Mouse (Mus musculus) liver, embryonic 11.5 days (tissue): ENCODE data around the gene Galnt4. TPM values are rescaled to one million over a fixed set of nuclear protein-coding genes. Genes with fewer than 3 reads are reported as not detected.

ENCODE experiments used
- ATAC-seq: fragments of 200-750 bp; cut with Nextera tagmentation; replicated peaks from 2 replicates; pipeline ENCODE4 v1.8.0; 2017; ENCODE audit warnings: moderate number of reproducible peaks, mild to moderate bottlenecking, moderate TSS enrichment, moderate library complexity; ENCODE audit not compliant: low FRiP score
- DNase-seq: peaks from one replicate; pipeline ENCODE4 v3.0.0-alpha.2; 2017; ENCODE audit warnings: low spot score
- H3K27ac ChIP-seq: fragments of 300-500 bp; sonication (generic); 2 replicates; pipeline ENCODE4 v1.5.1; 2014; ENCODE audit warnings: mild to moderate bottlenecking, low read depth, low read length, control low read depth
- H3K27me3 ChIP-seq: fragments of 300-500 bp; sonication (generic); replicated peaks from 2 replicates; pipeline ENCODE4 v1.6.1; 2014; ENCODE audit warnings: low read length, mixed read lengths; ENCODE audit not compliant: control insufficient read depth, insufficient read depth
- H3K36me3 ChIP-seq: fragments of 300-500 bp; sonication (generic); 2 replicates; pipeline ENCODE4 v1.6.1; 2014; ENCODE audit warnings: mild to moderate bottlenecking, low read length, moderate library complexity, mixed read lengths; ENCODE audit not compliant: control insufficient read depth, insufficient read depth
- H3K4me1 ChIP-seq: fragments of 300-500 bp; sonication (generic); replicated peaks from 2 replicates; pipeline ENCODE4 v1.6.1; 2014; ENCODE audit warnings: low read length, mixed read lengths; ENCODE audit not compliant: control insufficient read depth, insufficient read depth
- H3K4me2 ChIP-seq: fragments of 300-500 bp; sonication (generic); 2 replicates; pipeline ENCODE4 v1.6.1; 2014; ENCODE audit warnings: mild to moderate bottlenecking, control low read depth, moderate library complexity
- H3K4me3 ChIP-seq: fragments of 300-500 bp; sonication (generic); 2 replicates; pipeline ENCODE4 v1.5.1; 2014; ENCODE audit warnings: low read depth, low read length, control low read depth
- H3K9ac ChIP-seq: fragments of 300-500 bp; sonication (generic); 2 replicates; pipeline ENCODE4 v1.6.1; 2014; ENCODE audit warnings: low read depth, low read length, control low read depth
- H3K9me3 ChIP-seq: fragments of 300-500 bp; sonication (generic); 2 replicates; pipeline ENCODE4 v1.6.1; 2016; ENCODE audit warnings: low read length, inconsistent platforms, mixed read lengths; ENCODE audit not compliant: control insufficient read depth
- WGBS: fragments of 180-500 bp; shearing (Covaris S2); extraction: QIAGEN DNeasy Blood & Tissue Kit; methylation state at CpG from one replicate; pipeline ENCODE4 v1.1.7; 2014; 5-methylcytosine and 5-hydroxymethylcytosine counted together
- polyA plus RNA-seq: library from polyadenylated mRNA; unstranded; fragments of >200 nt; fragmentation: Nextera tagmentation; extraction: Ambion mirVana; gene quantifications from 2 replicates; pipeline ENCODE4 v1.2.1, GENCODE M21; 2014

Gene Galnt4
- polyA plus RNA-seq, 1 experiment from 2014 or later = 7.0 TPM

DNA sequence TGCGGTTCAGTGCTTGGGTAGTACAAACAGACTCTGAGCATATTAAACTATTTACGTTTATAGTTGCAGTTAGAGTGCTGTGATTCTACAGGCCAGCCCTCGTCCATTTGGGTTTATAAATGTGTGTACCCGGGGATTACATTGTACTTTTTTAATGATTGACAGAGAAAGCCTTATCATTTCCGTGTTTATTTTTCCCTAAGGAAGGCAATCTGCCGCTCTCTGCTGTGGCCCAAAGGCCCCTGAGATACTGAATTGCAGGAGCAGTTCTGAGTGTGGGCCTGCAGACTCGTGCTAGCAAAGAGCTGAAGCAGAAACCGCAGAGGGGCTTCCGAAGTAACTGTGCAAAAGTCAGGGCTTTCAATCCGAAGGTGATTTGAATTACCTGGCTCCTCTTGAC lies 9.9 kb downstream of the Galnt4 start:
- H3K27me3 ChIP-seq = no peaks in the 10 kb centered on the region
- 68% methylated on average over 10 of the region's 10 CpGs for WGBS
- no peaks in the 10 kb centered on the region for H3K9me3 ChIP-seq
- ATAC-seq (no peak), DNase-seq (no peak)
- peaks cover 6% of the 10 kb centered on the region for H3K4me1 ChIP-seq
- no peaks in the 10 kb centered on the region for H3K36me3 ChIP-seq
- H3K4me2 ChIP-seq = no peak overlapping the region
- no peak overlapping the region for H3K9ac ChIP-seq
- no peak overlapping the region for H3K4me3 ChIP-seq
- H3K27ac ChIP-seq = no peak overlapping the region

DNA sequence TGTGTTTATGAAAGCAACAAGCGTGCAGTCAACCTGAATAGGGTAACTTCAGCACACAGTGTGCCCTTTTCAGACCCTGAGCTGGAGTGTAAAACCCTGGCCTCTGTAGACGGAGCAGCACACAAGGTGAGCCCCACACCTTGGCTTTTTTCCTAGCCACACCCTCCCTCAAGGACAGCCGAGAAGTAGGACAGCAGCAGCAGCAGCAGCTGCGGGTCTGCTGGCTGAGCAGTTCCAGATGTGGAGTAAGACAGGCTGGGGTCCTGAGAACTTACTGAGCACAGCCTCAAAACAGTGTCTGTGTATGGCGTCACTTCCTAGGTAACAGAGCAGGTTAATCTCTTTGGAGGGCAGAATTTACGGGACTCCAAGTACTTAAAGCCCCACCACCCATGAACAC lies 10.7 kb downstream of the Galnt4 start:
- no peak for ATAC-seq
- no peaks in the 10 kb centered on the region for H3K36me3 ChIP-seq
- no peak overlapping the region for H3K4me2 ChIP-seq
- DNase-seq = no peak
- WGBS = 71% methylated on average over 6 of the region's 6 CpGs
- no peaks in the 10 kb centered on the region for H3K27me3 ChIP-seq
- H3K4me1 ChIP-seq = peaks cover 6% of the 10 kb centered on the region
- no peaks in the 10 kb centered on the region for H3K9me3 ChIP-seq
- no peak overlapping the region for H3K9ac ChIP-seq
- no peak overlapping the region for H3K27ac ChIP-seq
- no peak overlapping the region for H3K4me3 ChIP-seq

DNA sequence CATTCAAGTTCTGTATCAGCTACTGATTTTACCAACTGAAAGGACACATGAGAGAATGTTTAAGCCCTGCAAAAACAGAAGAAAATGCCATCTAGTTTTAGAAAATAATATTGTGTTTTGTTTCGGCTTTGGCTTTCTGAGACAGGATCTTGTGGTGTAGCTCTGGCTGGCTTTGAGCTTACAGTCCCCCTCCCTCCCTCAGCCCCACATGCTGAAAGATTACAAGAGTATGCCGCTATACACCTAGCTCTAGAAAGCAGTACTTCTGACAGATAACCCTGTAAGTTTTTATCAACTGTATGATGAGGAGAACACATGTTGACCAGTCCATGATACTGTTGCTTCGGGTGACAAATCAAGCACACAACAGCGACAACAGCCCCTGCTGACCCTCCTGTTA lies 11.5 kb downstream of the Galnt4 start:
- H3K27me3 ChIP-seq = no peaks in the 10 kb centered on the region
- H3K4me2 ChIP-seq = no peak overlapping the region
- no peaks in the 10 kb centered on the region for H3K36me3 ChIP-seq
- no peaks in the 10 kb centered on the region for H3K9me3 ChIP-seq
- H3K4me3 ChIP-seq = no peak overlapping the region
- ATAC-seq (no peak), DNase-seq (no peak)
- H3K4me1 ChIP-seq = peaks cover 6% of the 10 kb centered on the region
- H3K27ac ChIP-seq = no peak overlapping the region
- no peak overlapping the region for H3K9ac ChIP-seq
- 80% methylated on average over 4 of the region's 4 CpGs for WGBS

DNA sequence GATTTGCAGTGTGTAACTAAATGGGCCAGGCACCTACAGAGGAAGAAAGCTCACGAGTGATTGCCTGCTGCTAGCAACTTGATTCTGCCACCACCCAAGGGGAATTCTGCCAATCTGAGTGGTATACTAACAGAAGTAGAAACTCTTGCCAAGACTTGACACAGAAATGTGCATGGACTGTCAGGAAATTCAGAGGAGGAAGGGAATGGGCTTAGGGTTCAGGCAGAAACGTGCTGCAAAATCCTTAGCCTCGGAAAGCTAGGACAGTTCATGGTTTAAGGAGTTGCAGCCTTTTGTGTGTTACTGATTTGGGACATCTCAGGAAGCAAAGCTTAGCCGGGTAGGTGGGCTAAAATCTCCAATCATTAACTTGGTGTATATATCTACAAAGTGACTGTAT lies 18.3 kb downstream of the Galnt4 start, which contains the start of gene Phxr2:
TSS of gene Phxr2 (minus strand) at position 101 of the 400 bp plus-strand sequence.
- no peak for DNase-seq
- no peaks in the 10 kb centered on the region for H3K9me3 ChIP-seq
- no peak within 1 kb of the TSS for H3K4me2 ChIP-seq
- no peak for ATAC-seq
- no peaks in the 10 kb centered on the region for H3K27me3 ChIP-seq
- no peak within 1 kb of the TSS for H3K9ac ChIP-seq
- H3K4me1 ChIP-seq = no peaks in the 10 kb centered on the region; the same call in 1 of the 2 replicates
- no peaks in the 10 kb centered on the region for H3K36me3 ChIP-seq
- H3K4me3 ChIP-seq = no peak within 1 kb of the TSS
- 85% methylated on average over 4 of the region's 4 CpGs for WGBS
- H3K27ac ChIP-seq = no peak within 1 kb of the TSS

DNA sequence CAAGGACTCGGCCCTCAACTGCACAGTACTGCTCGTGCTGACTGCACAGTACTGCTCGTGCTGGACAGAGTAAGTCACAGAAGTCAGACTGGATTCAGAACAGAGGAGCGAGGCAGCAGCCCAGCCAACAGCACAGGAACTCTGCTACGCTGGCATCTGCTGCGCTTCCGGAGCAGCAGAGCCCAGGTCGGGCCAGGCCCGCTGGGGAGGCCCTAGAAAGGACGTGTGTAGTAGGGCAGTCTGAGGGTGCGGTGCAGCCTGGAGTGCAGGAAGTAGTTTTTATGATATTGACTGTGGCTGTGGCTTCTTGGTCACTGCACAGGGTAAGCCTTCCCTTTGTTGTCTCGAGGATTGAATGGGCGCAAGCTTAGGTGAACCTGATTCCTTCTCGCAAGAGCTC lies 19.0 kb downstream of the Galnt4 start:
- Histone ChIP-seq H3K4me2 (no peak overlapping the region), H3K9ac (no peak overlapping the region), H3K27ac (no peak overlapping the region), H3K4me3 (no peak overlapping the region), H3K36me3 (no peaks in the 10 kb centered on the region), H3K4me1 (no peaks in the 10 kb centered on the region; the same call in 1 of the 2 replicates), H3K9me3 (no peaks in the 10 kb centered on the region), H3K27me3 (no peaks in the 10 kb centered on the region)
- 83% methylated on average over 14 of the region's 14 CpGs for WGBS
- ATAC-seq (no peak), DNase-seq (no peak)

DNA sequence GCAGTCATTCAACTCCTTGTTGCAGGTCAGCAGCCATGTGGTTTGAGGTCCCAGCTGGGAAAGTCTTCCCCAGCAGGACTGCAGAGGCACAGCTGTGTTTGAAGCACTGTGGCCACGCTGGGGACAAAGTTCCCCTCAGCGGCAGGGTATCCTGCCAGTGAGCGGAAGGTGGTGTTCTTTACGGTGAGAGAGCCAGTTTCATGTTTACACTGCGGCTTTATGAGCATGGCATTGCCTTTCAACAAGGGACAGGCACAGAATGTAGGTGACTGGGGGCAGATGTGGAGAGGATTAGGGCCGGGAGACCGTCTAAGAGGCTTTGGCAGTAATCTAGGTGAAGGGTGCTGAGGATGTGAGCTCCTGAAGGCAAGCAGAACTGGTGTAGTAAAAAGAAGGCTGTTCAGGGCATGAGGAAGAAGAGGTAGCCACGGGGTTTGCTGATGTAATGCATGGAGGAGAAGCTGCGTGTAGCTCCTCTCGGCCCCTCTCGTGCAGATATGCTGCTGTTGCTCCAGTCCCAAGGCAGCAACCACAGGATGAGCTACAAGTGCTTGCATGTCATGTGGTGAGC lies 19.8 kb downstream of the Galnt4 start:
- H3K4me2 ChIP-seq = no peak overlapping the region
- DNase-seq = no peak
- no peaks in the 10 kb centered on the region for H3K36me3 ChIP-seq
- peak; percentile 30; the same call in 1 of the 2 replicates for ATAC-seq
- no peaks in the 10 kb centered on the region; the same call in 1 of the 2 replicates for H3K4me1 ChIP-seq
- H3K9me3 ChIP-seq = no peaks in the 10 kb centered on the region
- no peaks in the 10 kb centered on the region for H3K27me3 ChIP-seq
- no peak overlapping the region for H3K9ac ChIP-seq
- WGBS = 65% methylated on average over 11 of the region's 11 CpGs
- no peak overlapping the region for H3K27ac ChIP-seq
- no peak overlapping the region for H3K4me3 ChIP-seq

DNA sequence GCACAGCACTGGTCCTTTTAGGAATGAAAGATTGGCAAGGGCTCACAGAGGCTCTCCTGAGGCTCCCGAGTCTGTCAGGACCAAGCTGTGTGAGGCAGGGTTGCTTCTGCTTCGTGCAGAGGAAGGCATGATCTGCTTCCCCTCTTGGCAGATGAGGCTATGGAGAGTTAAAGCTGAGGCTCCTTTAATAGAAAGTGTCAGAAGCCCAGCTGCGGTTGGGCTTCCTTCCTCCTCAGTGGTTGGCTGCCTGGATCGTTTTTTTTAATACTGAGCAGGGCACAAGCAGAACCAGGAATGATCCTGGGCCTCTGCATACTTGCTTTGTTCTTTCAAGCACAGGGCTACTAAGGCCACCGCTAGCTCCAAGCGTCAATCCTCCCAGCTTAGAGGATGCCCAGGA lies 22.7 kb downstream of the Galnt4 start:
- Histone ChIP-seq H3K27me3 (no peaks in the 10 kb centered on the region), H3K9ac (no peak overlapping the region), H3K9me3 (no peaks in the 10 kb centered on the region), H3K27ac (no peak overlapping the region), H3K4me3 (no peak overlapping the region), H3K4me1 (no peaks in the 10 kb centered on the region; the same call in 1 of the 2 replicates), H3K36me3 (no peaks in the 10 kb centered on the region), H3K4me2 (no peak overlapping the region)
- ATAC-seq (0 out of 2 replicates have a peak, but pooled peaks have one; percentile 26), DNase-seq (no peak)
- 32% methylated on average over 6 of the region's 6 CpGs for WGBS

DNA sequence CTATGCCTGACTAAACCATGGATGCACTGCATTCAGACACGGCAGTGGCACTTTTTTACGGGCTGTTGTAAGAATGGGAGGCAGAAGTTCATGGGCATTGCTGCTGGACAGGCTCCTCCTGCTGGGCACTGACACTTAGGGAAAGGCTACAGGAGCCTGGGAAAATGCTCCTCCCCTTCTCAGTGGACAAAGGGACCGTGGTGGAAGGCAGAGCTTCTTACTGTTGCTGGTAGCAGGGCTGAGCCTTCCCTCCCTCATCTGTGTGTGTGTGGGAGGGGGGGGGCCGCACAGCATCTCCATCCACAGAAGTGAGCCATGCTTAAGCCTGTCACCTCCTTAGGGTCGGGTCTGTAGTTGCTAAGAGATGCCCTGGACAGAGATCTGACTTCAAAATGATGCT lies 23.3 kb downstream of the Galnt4 start:
- Histone ChIP-seq H3K4me2 (no peak overlapping the region), H3K9me3 (no peaks in the 10 kb centered on the region), H3K36me3 (no peaks in the 10 kb centered on the region), H3K4me3 (no peak overlapping the region), H3K9ac (no peak overlapping the region), H3K4me1 (no peaks in the 10 kb centered on the region; the same call in 1 of the 2 replicates), H3K27ac (no peak overlapping the region), H3K27me3 (no peaks in the 10 kb centered on the region)
- DNase-seq = no peak
- 67% methylated on average over 5 of the region's 5 CpGs for WGBS
- ATAC-seq = no peak

DNA sequence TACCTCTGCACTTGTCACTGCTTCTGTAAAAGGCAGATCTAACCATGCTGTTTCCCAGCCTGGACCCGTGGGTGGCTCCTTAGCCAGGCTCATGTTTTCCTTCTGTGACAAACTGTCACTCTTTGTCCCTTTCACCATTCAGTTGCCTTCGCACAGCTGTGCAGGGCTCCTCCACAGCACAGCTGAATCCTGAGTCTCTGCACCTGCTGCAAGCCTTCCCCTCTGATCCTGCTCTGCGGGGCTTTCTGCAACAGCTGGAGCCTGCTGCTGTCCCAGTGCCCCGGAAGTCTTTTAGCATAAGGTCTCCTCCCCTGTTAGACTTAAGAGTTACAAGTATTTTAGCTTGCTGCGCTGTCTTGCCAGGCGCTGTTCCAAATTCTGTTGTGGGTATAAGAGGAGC lies 24.2 kb downstream of the Galnt4 start:
- Histone ChIP-seq H3K9ac (no peak overlapping the region), H3K4me1 (no peaks in the 10 kb centered on the region; the same call in 1 of the 2 replicates), H3K27ac (no peak overlapping the region), H3K4me2 (no peak overlapping the region), H3K9me3 (no peaks in the 10 kb centered on the region), H3K36me3 (no peaks in the 10 kb centered on the region), H3K27me3 (no peaks in the 10 kb centered on the region), H3K4me3 (no peak overlapping the region)
- DNase-seq = no peak
- no peak for ATAC-seq
- 83% methylated on average over 6 of the region's 6 CpGs for WGBS
